Mouse (Mus musculus) erythroblast, embryonic 14.5 days (primary cell): ENCODE results near the gene Sik1. TPM values are rescaled to one million over a fixed set of nuclear protein-coding genes. Genes with fewer than 3 reads are reported as not detected.

Experiments used
- H3K27me3 ChIP-seq: 2 replicates; pipeline ENCODE4 v1.6.1; 2012; ENCODE audit warnings: inconsistent platforms; ENCODE audit not compliant: control insufficient read depth
- H3K36me3 ChIP-seq: 2 replicates; pipeline ENCODE4 v1.6.1; 2012; ENCODE audit warnings: mild to moderate bottlenecking, inconsistent platforms; ENCODE audit not compliant: control insufficient read depth
- H3K4me1 ChIP-seq: 2 replicates; pipeline ENCODE4 v1.6.1; 2012; ENCODE audit warnings: inconsistent platforms; ENCODE audit not compliant: control insufficient read depth
- H3K4me3 ChIP-seq: replicated peaks from 2 replicates; pipeline ENCODE3; 2012; ENCODE audit warnings: moderate library complexity, mild to moderate bottlenecking, inconsistent platforms
- H3K9me3 ChIP-seq: 2 replicates; pipeline ENCODE4 v1.6.1; 2012; ENCODE audit warnings: low read length, inconsistent platforms, mixed read lengths; ENCODE audit not compliant: control insufficient read depth
- GATA1 ChIP-seq: IDR thresholded peaks from 2 replicates; pipeline ENCODE4 v1.6.1; 2012; ENCODE audit warnings: low read length, inconsistent platforms, mixed read lengths
- TAL1 ChIP-seq: IDR thresholded peaks from 3 replicates; pipeline ENCODE4 v1.6.1; 2012; ENCODE audit warnings: low read length, inconsistent platforms, mixed read lengths
- polyA plus RNA-seq: library from polyadenylated mRNA; stranded (reverse); fragments of >175 nt; gene quantifications from 2 replicates; pipeline ENCODE4 v1.2.3, GENCODE M21; 2012

The Sik1 gene
- polyA plus RNA-seq, 1 experiment = 0.87 TPM

DNA sequence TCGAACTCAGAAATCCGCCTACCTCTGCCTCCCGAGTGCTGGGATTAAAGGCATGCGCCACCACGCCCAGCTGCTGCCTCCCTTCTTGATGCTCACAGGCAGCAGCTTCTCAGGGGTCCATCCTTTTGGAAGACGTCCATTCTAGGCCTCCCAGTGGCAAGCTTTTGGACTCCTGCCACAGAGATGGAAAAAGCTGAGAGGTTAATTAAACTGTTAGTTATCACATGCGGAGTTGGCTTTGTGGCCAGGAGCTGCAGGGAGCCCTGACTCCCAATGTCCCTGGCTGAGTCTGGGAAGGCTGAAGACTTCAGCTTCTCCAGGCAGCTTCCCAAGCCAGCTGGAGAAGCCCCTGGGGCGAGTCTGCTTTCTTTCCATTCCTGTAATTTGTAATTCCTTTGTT lies 49.6 kb downstream of the Sik1 start:
- H3K4me1 ChIP-seq = no peaks in the 10 kb centered on the region
- no peaks in the 10 kb centered on the region for H3K36me3 ChIP-seq
- no peak overlapping the region for H3K4me3 ChIP-seq
- H3K9me3 ChIP-seq = no peaks in the 10 kb centered on the region
- TF ChIP-seq TAL1 = no peak
- TF ChIP-seq GATA1 = no peak
- H3K27me3 ChIP-seq = no peaks in the 10 kb centered on the region

DNA sequence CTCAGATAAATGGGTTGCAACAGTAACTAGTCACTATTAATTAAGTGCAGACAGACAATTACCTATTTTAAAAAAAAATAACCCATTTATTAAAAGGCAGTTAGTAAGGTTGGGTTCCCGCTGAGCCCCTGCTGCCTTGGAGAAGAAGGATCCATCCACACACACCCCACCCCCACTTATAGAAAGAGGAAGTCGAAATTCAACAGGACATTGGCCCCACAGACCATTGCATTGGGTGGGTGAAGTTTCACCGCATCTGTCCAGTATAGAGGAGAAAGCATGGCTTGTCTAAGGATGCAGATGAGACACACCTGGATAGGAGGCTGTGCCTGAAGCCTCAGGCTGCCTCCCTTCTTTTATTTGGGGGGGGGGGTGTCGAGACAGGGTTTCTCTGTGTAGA lies 50.0 kb downstream of the Sik1 start:
- Histone ChIP-seq H3K9me3 (no peaks in the 10 kb centered on the region), H3K27me3 (no peaks in the 10 kb centered on the region), H3K36me3 (no peaks in the 10 kb centered on the region), H3K4me3 (no peak overlapping the region), H3K4me1 (no peaks in the 10 kb centered on the region)
- no peak for TF ChIP-seq TAL1
- TF ChIP-seq GATA1 = no peak

DNA sequence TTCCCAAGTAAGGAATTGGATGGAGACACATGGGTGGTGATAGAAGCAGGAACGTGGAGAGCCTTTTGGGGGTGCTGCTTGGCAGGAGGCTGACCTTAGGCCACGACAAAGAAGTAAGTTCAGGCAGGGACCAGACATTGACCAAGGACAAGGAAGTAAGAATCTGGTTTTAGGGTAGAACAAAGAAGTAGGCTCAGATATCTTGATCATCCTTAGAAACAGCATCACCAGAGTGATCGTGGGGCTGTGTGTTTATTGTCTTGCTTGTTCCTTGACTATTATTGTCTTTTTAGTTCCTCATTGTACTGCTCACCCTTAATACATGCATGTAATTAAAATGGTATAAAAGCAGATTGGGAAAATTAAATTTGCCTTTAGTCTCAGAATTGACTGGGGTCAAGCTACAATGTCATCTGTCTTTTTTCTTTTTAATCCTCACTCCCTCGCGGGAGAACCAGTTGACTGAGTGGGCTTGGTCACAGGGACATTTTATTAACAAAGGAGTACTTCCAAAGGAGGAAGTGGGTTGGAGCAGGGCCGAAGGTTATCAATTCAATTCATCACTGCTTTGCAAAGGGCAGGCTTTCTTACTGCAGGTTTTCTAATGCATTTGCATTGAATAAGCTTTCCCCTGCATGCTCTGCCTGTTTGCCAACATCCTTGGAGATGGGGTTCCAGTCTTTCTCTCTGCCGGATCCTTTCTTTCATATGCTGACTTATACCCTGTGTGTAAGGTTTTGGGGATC lies 53.2 kb downstream of the Sik1 start:
- Histone ChIP-seq H3K4me3 (no peak overlapping the region), H3K4me1 (no peaks in the 10 kb centered on the region), H3K27me3 (no peaks in the 10 kb centered on the region), H3K9me3 (no peaks in the 10 kb centered on the region), H3K36me3 (no peaks in the 10 kb centered on the region)
- no peak for TF ChIP-seq TAL1
- TF ChIP-seq GATA1 = no peak

DNA sequence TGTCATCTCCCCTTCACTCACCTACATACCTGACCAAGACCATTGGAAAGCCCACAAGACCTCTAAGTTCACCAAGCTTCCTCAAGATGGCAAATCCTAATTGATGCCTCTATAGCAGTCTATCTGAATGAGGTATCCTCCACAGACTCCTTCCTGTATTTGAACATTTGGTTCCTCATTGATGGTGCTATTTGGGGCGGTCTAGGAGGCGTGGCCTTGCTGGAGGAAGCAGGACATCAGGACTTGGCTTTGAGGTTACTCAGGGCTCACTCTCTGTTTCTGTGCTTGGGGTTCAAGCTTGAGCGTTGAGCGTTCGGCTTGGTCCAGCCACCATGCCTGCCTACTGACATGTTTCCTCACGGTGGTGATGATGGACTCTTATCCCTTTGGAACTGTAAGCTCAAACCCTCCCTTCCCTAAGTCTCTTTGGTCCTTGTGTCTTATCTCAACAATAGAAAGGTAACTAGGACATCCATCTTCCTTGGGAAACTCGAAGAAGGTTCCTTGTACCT lies 54.7 kb downstream of the Sik1 start:
- TF ChIP-seq TAL1 (no peak), GATA1 (no peak)

DNA sequence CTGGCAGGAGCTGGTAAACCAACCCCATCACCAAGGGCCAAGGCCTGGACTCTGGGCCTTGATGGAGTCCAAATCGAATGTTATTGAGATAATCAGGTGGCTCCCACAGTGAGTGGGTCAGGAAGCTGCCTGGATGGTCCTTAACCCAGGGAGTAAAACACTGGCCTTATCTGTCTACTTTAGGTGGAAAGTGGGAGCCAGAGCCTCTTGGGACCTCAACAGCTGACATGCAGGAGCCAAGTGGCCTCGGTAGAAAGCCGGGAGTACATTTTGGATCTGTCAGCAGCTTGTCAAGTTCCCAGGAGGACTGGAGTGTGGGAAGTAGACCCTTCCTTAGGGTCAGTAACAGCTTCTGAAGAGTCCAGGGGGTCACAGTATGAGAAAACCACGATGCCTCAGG lies 59.7 kb downstream of the Sik1 start:
- Histone ChIP-seq H3K9me3 (no peaks in the 10 kb centered on the region), H3K4me1 (no peaks in the 10 kb centered on the region), H3K36me3 (no peaks in the 10 kb centered on the region), H3K4me3 (no peak overlapping the region), H3K27me3 (no peaks in the 10 kb centered on the region)
- TF ChIP-seq GATA1 = no peak
- TF ChIP-seq TAL1 = no peak

More for the DNA sequence above, 54.7 kb downstream of the Sik1 start:
- H3K27me3 ChIP-seq = no peaks in the 10 kb centered on the region
- no peaks in the 10 kb centered on the region for H3K36me3 ChIP-seq
- no peaks in the 10 kb centered on the region for H3K4me1 ChIP-seq
- no peak overlapping the region for H3K4me3 ChIP-seq
- H3K9me3 ChIP-seq = no peaks in the 10 kb centered on the region

Other genes starting within 250 kb of the Sik1 start
- 0.01 and 0.05 TPM in 2 replicates for gene Cbs, start 218.6 kb downstream of the Sik1 start, polyA plus RNA-seq
- gene U2af1, start 196.9 kb downstream of the Sik1 start, polyA plus RNA-seq = 10.6 and 10.8 TPM in 2 replicates
- gene Cryaa, start 178.0 kb downstream of the Sik1 start, polyA plus RNA-seq = not detected in 2 replicates
- gene Rrp1b, start 180.3 kb upstream of the Sik1 start, polyA plus RNA-seq = 2.1 and 2.3 TPM in 2 replicates
- gene Hsf2bp, start 180.5 kb upstream of the Sik1 start, polyA plus RNA-seq = not detected in 2 replicates